Mouse (Mus musculus) embryonic facial prominence, embryonic 13.5 days (tissue): Measurements from ENCODE around the gene Ms4a2. TPM values are rescaled to one million over a fixed set of nuclear protein-coding genes. Genes with fewer than 3 reads are reported as not detected.

ENCODE experiments used
- ATAC-seq: fragments of 200-750 bp; cut with Nextera tagmentation; 2 replicates; pipeline ENCODE4 v1.8.0; 2017; ENCODE audit warnings: low read depth; ENCODE audit not compliant: insufficient number of reproducible peaks, insufficient read depth, low FRiP score, low TSS enrichment
- H3K27ac ChIP-seq: fragments of 300-500 bp; sonication (generic); 2 replicates; pipeline ENCODE4 v1.5.1; 2015; ENCODE audit warnings: moderate library complexity, mild to moderate bottlenecking, inconsistent platforms
- H3K27me3 ChIP-seq: fragments of 300-500 bp; sonication (generic); 2 replicates; pipeline ENCODE4 v1.6.1; 2015; ENCODE audit warnings: mild to moderate bottlenecking, inconsistent platforms
- H3K36me3 ChIP-seq: fragments of 300-500 bp; sonication (generic); 2 replicates; pipeline ENCODE4 v1.6.1; 2015; ENCODE audit warnings: mild to moderate bottlenecking, inconsistent platforms
- H3K4me1 ChIP-seq: fragments of 300-500 bp; sonication (generic); 2 replicates; pipeline ENCODE4 v1.6.1; 2015; ENCODE audit warnings: inconsistent platforms
- H3K4me2 ChIP-seq: fragments of 300-500 bp; sonication (generic); 2 replicates; pipeline ENCODE4 v1.6.1; 2015; ENCODE audit warnings: moderate library complexity, mild to moderate bottlenecking, inconsistent platforms
- H3K4me3 ChIP-seq: fragments of 300-500 bp; sonication (generic); 2 replicates; pipeline ENCODE4 v1.5.1; 2015; ENCODE audit warnings: mild to moderate bottlenecking, inconsistent platforms
- H3K9ac ChIP-seq: fragments of 300-500 bp; sonication (generic); 2 replicates; pipeline ENCODE4 v1.6.1; 2015; ENCODE audit warnings: mild to moderate bottlenecking, inconsistent platforms
- H3K9me3 ChIP-seq: fragments of 300-500 bp; sonication (generic); 2 replicates; pipeline ENCODE4 v1.6.1; 2016; ENCODE audit warnings: inconsistent platforms
- WGBS: fragments of 180-500 bp; shearing (Covaris S2); methylation state at CpG from one replicate; pipeline ENCODE4 v1.1.7; 2015; ENCODE audit warnings: mixed read lengths; 5-methylcytosine and 5-hydroxymethylcytosine counted together
- polyA plus RNA-seq: library from polyadenylated mRNA; unstranded; fragments of >200 nt; fragmentation: Nextera tagmentation; extraction: Ambion mirVana; gene quantifications from 2 replicates; pipeline ENCODE4 v1.2.1, GENCODE M21; 2015

The Ms4a2 gene
- polyA plus RNA-seq: 0.32 and 0.49 TPM in 2 replicates

DNA sequence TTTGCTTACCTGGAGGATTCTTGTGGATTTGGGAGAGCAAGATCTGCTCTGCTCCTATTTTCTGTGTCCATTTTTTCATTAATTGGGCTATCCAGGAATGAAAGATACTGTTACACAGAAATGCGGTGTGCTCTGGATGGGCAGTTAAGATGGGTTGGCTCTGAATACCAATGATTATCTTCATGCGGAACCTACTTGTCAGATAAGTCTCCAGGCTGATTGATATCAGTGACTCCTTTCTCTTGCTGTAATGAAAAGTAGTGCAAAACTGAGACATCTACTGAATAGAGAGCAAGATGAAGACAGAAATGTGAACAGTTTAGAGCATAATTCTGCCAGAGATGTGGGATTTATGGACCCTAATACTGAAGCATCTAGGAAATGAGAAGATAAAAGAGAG, at the start of gene Ms4a2:
Ms4a2 (minus strand) TSS at position 169 of the 400 bp plus-strand sequence.
- Histone ChIP-seq H3K9ac (no peak within 1 kb of the TSS), H3K4me2 (no peak within 1 kb of the TSS), H3K27ac (no peak within 1 kb of the TSS), H3K4me3 (no peak within 1 kb of the TSS), H3K27me3 (no peaks in the 10 kb centered on the region), H3K36me3 (no peaks in the 10 kb centered on the region), H3K9me3 (no peaks in the 10 kb centered on the region), H3K4me1 (no peaks in the 10 kb centered on the region)
- ATAC-seq: no peak
- 74% methylated on average over 2 of the region's 2 CpGs for WGBS

DNA sequence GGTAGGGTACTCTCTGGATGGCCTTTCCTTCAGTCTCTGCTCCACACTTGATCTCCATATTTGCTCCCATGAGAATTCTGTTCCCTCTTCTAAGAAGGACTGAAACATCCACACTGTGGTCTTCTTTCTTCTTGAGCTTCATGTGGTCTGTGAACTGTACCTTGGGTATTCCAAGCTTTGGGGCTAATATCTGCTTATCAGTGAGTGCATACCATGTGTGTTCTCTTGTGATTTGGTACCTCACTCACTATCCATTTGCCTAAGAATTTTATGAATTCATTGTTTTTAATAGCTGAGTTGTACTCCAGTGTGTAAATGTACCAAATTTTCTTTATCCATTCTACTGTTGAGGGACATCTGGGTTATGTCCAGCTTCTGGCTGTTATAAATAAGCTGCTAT, 38.0 kb upstream of the Ms4a2 start:
- H3K27ac ChIP-seq: no peak overlapping the region
- no peak overlapping the region for H3K4me2 ChIP-seq
- H3K4me3 ChIP-seq: no peak overlapping the region
- ATAC-seq: no peak
- no peaks in the 10 kb centered on the region for H3K27me3 ChIP-seq
- H3K9me3 ChIP-seq: no peaks in the 10 kb centered on the region
- H3K4me1 ChIP-seq: no peaks in the 10 kb centered on the region
- no peaks in the 10 kb centered on the region for H3K36me3 ChIP-seq
- H3K9ac ChIP-seq: no peak overlapping the region

DNA sequence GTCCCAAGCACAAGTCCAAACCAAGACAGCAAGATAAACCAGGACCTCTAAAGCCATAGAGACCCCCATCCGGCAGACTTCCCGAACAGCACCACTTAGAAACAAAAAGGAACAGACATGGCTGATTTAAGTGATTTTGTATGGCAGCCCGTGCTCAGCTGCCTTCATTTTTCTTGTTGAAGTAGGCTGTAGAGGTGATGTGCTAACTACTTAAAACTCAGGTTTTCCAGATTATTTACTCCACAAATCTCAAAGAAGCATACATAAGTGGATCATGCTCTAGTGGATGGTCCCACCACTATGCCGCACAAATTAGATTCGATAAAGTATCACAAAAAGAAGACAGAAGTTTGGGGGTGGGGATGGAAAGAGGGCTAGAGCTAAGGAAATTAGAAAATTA, 36.9 kb upstream of the Ms4a2 start, which contains the start of gene Oosp2:
Oosp2 (minus strand) TSS at position 101 of the 400 bp plus-strand sequence.
- no peaks in the 10 kb centered on the region for H3K4me1 ChIP-seq
- H3K36me3 ChIP-seq: no peaks in the 10 kb centered on the region
- no peak within 1 kb of the TSS for H3K27ac ChIP-seq
- H3K9me3 ChIP-seq: no peaks in the 10 kb centered on the region
- no peaks in the 10 kb centered on the region for H3K27me3 ChIP-seq
- no peak within 1 kb of the TSS for H3K9ac ChIP-seq
- H3K4me3 ChIP-seq: no peak within 1 kb of the TSS
- ATAC-seq: no peak
- 81% methylated on average over 5 of the region's 5 CpGs for WGBS
- no peak within 1 kb of the TSS for H3K4me2 ChIP-seq

DNA sequence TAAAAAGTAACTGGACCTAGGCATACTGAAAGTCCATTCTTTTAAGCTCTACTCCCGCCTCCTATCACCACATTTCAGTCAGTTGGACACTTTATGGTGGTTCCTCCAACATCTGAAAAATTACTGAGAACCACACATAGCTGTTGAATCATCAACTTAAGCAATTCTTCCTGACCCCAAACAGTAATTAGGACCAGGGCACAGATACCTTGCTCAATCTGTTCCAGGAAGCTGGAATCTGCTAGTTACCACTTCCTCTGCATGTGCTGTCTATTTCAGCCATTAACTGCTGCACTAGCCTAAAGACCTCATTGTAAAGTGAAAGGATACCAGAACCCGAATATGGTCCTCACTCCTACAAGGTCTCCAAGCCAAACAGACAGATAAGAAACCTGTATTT, 35.6 kb upstream of the Ms4a2 start:
- WGBS: 66% methylated on average over 2 of the region's 2 CpGs
- H3K36me3 ChIP-seq: no peaks in the 10 kb centered on the region

DNA sequence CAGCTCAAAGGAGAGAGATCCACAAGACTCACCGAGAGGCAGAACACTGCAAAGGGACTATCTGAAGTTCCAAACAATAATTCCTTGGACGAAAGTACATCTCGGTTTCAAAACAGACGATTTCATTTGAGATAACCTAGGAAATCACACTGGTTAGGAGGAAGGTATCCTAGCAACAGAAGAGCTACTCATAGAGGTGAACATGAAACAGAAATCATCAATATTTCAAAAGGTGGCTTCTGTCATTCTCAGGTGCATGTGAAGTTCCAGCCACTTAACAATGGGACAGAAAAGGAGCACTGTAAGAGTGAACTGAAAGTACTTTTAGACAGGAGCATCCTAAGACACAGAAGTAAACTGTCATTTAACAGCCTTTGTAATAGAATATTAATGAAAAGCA, 26.0 kb upstream of the Ms4a2 start:
- Histone ChIP-seq H3K9me3 (no peaks in the 10 kb centered on the region), H3K27me3 (no peaks in the 10 kb centered on the region), H3K4me1 (no peaks in the 10 kb centered on the region), H3K36me3 (no peaks in the 10 kb centered on the region), H3K4me2 (no peak overlapping the region), H3K9ac (no peak overlapping the region), H3K4me3 (no peak overlapping the region), H3K27ac (no peak overlapping the region)
- WGBS: 80% methylated on average over 4 of the region's 4 CpGs
- ATAC-seq: no peak

More for the DNA sequence above, 35.6 kb upstream of the Ms4a2 start:
- H3K27me3 ChIP-seq: no peaks in the 10 kb centered on the region
- no peak overlapping the region for H3K9ac ChIP-seq
- no peaks in the 10 kb centered on the region for H3K9me3 ChIP-seq
- H3K27ac ChIP-seq: no peak overlapping the region
- ATAC-seq: no peak
- no peak overlapping the region for H3K4me3 ChIP-seq
- no peak overlapping the region for H3K4me2 ChIP-seq
- no peaks in the 10 kb centered on the region for H3K4me1 ChIP-seq

DNA sequence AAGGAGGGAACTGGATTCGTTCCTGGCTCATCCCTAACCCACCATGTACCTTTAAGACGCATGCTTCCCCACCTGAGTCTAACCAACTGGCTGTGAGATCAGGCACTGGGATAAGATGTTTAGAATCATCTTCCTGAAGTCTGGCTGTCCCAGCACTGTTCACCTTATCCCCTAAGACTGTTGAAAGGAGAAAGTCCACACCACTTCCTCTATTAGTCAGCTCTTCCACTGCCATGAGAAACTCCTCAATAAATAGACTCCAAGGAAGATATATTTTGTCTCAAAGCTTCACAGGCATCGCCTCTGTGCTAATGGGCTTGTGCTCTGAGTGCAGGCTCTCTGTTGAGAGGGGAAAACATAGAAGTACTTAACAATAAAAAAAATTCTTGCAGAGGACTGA, 22.6 kb upstream of the Ms4a2 start:
- H3K9ac ChIP-seq: no peak overlapping the region
- no peaks in the 10 kb centered on the region for H3K27me3 ChIP-seq
- no peak overlapping the region for H3K27ac ChIP-seq
- WGBS: 76% methylated on average over 3 of the region's 3 CpGs
- H3K4me3 ChIP-seq: no peak overlapping the region
- no peaks in the 10 kb centered on the region for H3K36me3 ChIP-seq
- no peak overlapping the region for H3K4me2 ChIP-seq
- H3K9me3 ChIP-seq: no peaks in the 10 kb centered on the region
- ATAC-seq: no peak
- H3K4me1 ChIP-seq: no peaks in the 10 kb centered on the region

DNA sequence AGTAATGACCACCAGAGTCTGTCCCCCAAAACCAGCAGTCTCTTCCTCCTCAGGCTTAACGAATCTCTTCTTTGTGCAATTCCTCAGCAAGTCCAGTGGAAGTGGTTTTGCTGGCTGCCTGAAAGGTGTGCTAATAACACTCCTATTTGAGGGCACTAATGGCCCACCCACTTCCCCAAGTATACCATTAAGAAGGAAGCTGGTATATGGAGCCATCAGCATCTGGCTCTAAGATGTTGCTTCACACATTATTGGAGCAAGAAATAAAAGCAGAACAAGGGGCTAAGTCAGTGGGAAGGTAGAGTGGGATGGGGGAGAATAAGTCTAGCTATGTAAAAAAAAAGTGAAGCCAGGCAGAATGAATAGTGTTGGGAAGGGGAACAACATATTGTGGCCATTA, 17.2 kb upstream of the Ms4a2 start, which contains the start of gene Ms4a3:
Ms4a3 (minus strand) TSS at position 120 of the 400 bp plus-strand sequence.
- 76% methylated on average over 1 of the region's 1 CpGs for WGBS
- ATAC-seq: no peak
- H3K36me3 ChIP-seq: no peaks in the 10 kb centered on the region
- no peak within 1 kb of the TSS for H3K4me2 ChIP-seq
- no peak within 1 kb of the TSS for H3K9ac ChIP-seq
- no peaks in the 10 kb centered on the region for H3K27me3 ChIP-seq
- H3K27ac ChIP-seq: no peak within 1 kb of the TSS
- H3K9me3 ChIP-seq: no peaks in the 10 kb centered on the region
- H3K4me3 ChIP-seq: no peak within 1 kb of the TSS
- H3K4me1 ChIP-seq: no peaks in the 10 kb centered on the region

DNA sequence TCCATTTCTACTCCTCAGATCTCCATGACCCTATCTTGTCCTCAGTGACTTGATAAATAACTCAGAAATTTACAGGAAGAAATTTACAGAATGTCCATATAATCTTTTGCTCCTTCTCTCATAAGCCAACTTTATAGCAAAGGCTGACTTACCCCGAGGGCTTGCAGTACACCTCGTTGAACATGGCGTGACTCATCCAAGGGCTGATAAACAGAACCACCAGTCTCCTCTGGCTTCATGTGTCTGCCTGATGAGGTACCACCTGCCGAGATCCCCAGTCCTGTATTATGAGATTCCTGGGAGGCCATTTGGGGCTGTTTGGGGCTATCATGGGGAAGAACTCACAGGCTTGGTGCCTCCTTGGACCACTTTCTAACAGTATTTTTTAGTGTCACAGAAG, 15.5 kb upstream of the Ms4a2 start:
- ATAC-seq: no peak
- WGBS: 71% methylated on average over 4 of the region's 4 CpGs
- no peak overlapping the region for H3K9ac ChIP-seq
- H3K4me1 ChIP-seq: no peaks in the 10 kb centered on the region
- no peaks in the 10 kb centered on the region for H3K9me3 ChIP-seq
- no peak overlapping the region for H3K4me3 ChIP-seq
- no peak overlapping the region for H3K27ac ChIP-seq
- H3K36me3 ChIP-seq: no peaks in the 10 kb centered on the region
- H3K27me3 ChIP-seq: no peaks in the 10 kb centered on the region
- no peak overlapping the region for H3K4me2 ChIP-seq

DNA sequence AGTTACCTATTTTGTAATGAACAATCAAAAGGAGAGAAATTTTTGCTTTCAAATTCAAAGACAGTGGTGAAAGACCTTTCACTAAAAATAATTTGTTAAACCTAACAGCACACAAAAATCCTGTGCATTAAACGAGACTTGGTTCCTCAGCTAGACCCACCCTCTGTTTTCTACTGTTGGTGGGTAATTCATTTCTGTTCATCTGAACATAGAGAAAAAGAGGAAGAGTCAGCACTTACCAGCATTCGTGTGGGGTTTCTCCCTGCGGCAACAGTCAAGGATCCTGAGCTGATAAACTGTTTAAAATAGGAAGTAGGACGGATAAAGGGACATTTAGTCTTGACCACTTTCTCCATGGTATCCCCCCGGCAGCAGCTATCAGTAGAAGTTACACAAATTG, 12.1 kb upstream of the Ms4a2 start:
- 80% methylated on average over 5 of the region's 5 CpGs for WGBS
- Histone ChIP-seq H3K4me2 (no peak overlapping the region), H3K4me1 (no peaks in the 10 kb centered on the region), H3K9ac (no peak overlapping the region), H3K36me3 (no peaks in the 10 kb centered on the region), H3K27ac (no peak overlapping the region), H3K9me3 (no peaks in the 10 kb centered on the region), H3K27me3 (no peaks in the 10 kb centered on the region), H3K4me3 (no peak overlapping the region)
- no peak for ATAC-seq

DNA sequence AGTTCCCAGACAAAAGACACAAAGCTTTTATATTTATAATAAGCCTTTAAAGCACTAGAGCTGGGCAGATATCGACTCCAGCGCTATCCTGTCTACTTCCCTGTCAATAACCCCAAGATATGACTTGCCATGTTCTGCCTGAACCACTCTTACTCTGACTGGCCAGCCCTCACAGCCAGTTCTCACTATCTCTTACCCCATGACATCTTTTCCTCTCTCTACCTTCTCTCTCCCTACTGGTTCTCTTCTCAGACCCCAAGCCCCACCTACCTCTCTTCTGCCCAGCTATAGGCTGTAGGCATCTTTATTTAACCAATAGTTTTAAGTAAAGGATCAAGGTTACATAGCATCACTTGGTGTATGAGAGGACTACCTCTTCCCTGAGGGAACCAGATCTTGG, 10.8 kb upstream of the Ms4a2 start:
- no peak overlapping the region for H3K27ac ChIP-seq
- no peaks in the 10 kb centered on the region for H3K36me3 ChIP-seq
- no peak overlapping the region for H3K9ac ChIP-seq
- no peak for ATAC-seq
- no peak overlapping the region for H3K4me3 ChIP-seq
- H3K9me3 ChIP-seq: no peaks in the 10 kb centered on the region
- 68% methylated on average over 2 of the region's 2 CpGs for WGBS
- H3K4me1 ChIP-seq: no peaks in the 10 kb centered on the region
- H3K4me2 ChIP-seq: no peak overlapping the region
- H3K27me3 ChIP-seq: no peaks in the 10 kb centered on the region

DNA sequence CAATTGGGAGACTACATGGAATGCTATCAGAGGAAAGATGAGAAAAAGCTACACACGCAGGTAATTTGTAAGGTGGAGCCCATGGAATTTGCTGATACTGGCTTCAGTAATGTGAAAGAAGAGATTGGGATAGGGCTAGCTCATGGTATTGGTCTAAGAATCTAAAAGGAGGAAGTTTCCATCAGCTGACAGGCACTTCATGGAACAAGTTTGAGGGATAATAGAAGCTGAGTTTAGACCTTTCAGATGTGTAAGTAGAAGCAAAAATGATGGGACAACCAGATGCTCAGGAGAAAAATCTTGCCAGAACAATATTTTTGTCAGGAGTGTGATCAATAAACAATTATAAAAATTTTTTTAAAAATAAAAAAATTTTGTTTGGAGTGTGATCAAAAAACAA, 10.2 kb upstream of the Ms4a2 start:
- Histone ChIP-seq H3K27ac (no peak overlapping the region), H3K36me3 (no peaks in the 10 kb centered on the region), H3K4me3 (no peak overlapping the region), H3K9ac (no peak overlapping the region), H3K9me3 (no peaks in the 10 kb centered on the region), H3K4me1 (no peaks in the 10 kb centered on the region), H3K4me2 (no peak overlapping the region), H3K27me3 (no peaks in the 10 kb centered on the region)
- ATAC-seq: no peak
- WGBS: 78% methylated on average over 1 of the region's 1 CpGs

DNA sequence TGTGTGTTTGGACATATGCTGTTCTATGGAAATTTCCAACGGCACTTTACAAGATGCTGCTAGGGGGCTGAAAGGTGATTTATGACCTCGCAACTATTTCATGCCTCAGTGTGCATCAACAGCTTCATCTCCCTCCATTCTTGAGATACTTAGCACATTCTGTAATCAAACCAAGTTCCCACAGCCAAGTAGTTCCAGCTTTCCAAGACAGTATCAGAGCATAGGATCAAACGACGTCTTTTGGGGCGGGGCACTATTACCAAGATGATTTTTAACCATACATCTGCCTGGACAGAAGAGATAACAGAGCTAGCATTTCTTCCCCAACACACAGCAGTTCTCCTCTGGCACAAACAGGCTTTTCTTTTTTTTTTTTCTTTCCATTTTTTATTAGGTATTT, 1.7 kb upstream of the Ms4a2 start:
- 67% methylated on average over 5 of the region's 5 CpGs for WGBS
- no peaks in the 10 kb centered on the region for H3K27me3 ChIP-seq
- H3K9me3 ChIP-seq: no peaks in the 10 kb centered on the region
- no peaks in the 10 kb centered on the region for H3K4me1 ChIP-seq
- H3K4me2 ChIP-seq: no peak overlapping the region
- H3K27ac ChIP-seq: no peak overlapping the region
- H3K36me3 ChIP-seq: no peaks in the 10 kb centered on the region
- no peak overlapping the region for H3K4me3 ChIP-seq
- no peak overlapping the region for H3K9ac ChIP-seq
- no peak for ATAC-seq

DNA sequence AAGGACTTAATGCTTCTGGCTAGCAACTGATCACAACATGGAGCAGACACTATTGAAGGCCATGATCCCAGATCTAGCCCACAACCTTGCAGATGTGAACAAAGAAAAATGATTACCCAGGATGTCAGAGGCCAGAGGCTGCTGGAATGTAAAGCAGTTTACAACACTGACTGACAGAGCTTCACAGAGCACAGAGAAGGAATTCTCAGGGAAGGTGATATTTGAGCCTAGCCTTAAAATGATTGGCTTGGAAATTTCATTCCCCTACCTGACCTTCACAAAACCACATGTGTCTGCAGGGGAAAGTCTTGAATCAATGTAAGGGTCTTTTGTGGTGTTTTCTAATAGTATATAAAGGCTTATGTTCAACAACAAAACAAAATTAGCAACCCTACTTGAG, 1.3 kb upstream of the Ms4a2 start:
- H3K4me3 ChIP-seq: no peak overlapping the region
- no peak overlapping the region for H3K9ac ChIP-seq
- H3K4me1 ChIP-seq: no peaks in the 10 kb centered on the region
- H3K27me3 ChIP-seq: no peaks in the 10 kb centered on the region
- H3K27ac ChIP-seq: no peak overlapping the region
- no peak for ATAC-seq
- H3K9me3 ChIP-seq: no peaks in the 10 kb centered on the region
- no peak overlapping the region for H3K4me2 ChIP-seq
- no peaks in the 10 kb centered on the region for H3K36me3 ChIP-seq
